Mouse (Mus musculus) neural tube, embryonic 13.5 days (tissue): ENCODE data around the gene Sh3bp4. TPM values are rescaled to one million over a fixed set of nuclear protein-coding genes. Genes with fewer than 3 reads are reported as not detected.
A peak's percentile ranks its signal among the peaks of the same experiment; 100 is the strongest.

Experiments used
- ATAC-seq: fragments of 200-750 bp; cut with Nextera tagmentation; 2 replicates; pipeline ENCODE4 v1.8.0; 2017; ENCODE audit warnings: low read depth, mild to moderate bottlenecking, moderate TSS enrichment, moderate library complexity
- H3K27ac ChIP-seq: fragments of 300-500 bp; sonication (generic); replicated peaks from 2 replicates; pipeline ENCODE4 v1.5.1; 2015; ENCODE audit warnings: moderate library complexity, mild to moderate bottlenecking, inconsistent platforms
- H3K27me3 ChIP-seq: fragments of 300-500 bp; sonication (generic); 2 replicates; pipeline ENCODE4 v1.6.1; 2015; ENCODE audit warnings: mild to moderate bottlenecking, inconsistent platforms
- H3K36me3 ChIP-seq: fragments of 300-500 bp; sonication (generic); 2 replicates; pipeline ENCODE4 v1.6.1; 2015; ENCODE audit warnings: mild to moderate bottlenecking, inconsistent platforms
- H3K4me1 ChIP-seq: fragments of 300-500 bp; sonication (generic); replicated peaks from 2 replicates; pipeline ENCODE4 v1.6.1; 2015; ENCODE audit warnings: inconsistent platforms
- H3K4me2 ChIP-seq: fragments of 300-500 bp; sonication (generic); 2 replicates; pipeline ENCODE4 v1.6.1; 2015; ENCODE audit warnings: inconsistent platforms, mild to moderate bottlenecking, moderate library complexity
- H3K4me3 ChIP-seq: fragments of 300-500 bp; sonication (generic); 2 replicates; pipeline ENCODE4 v1.5.1; 2015; ENCODE audit warnings: mild to moderate bottlenecking, inconsistent platforms
- H3K9ac ChIP-seq: fragments of 300-500 bp; sonication (generic); 2 replicates; pipeline ENCODE4 v1.6.1; 2015; ENCODE audit warnings: moderate library complexity, mild to moderate bottlenecking, inconsistent platforms
- H3K9me3 ChIP-seq: fragments of 300-500 bp; sonication (generic); 2 replicates; pipeline ENCODE4 v1.6.1; 2016; ENCODE audit warnings: inconsistent platforms
- WGBS: fragments of 180-500 bp; shearing (Covaris S2); methylation state at CpG from one replicate; pipeline ENCODE4 v1.1.7; 2015; 5-methylcytosine and 5-hydroxymethylcytosine counted together
- polyA plus RNA-seq: library from polyadenylated mRNA; unstranded; fragments of >200 nt; fragmentation: Nextera tagmentation; extraction: Ambion mirVana; gene quantifications from 2 replicates; pipeline ENCODE4 v1.2.1, GENCODE M21; 2015

Sh3bp4 gene
- polyA plus RNA-seq, 1 experiment from 2014 or later = 23.3 TPM

- Histone ChIP-seq H3K4me2 (no peak overlapping the region), H3K27ac (no peak overlapping the region), H3K36me3 (no peaks in the 10 kb centered on the region), H3K4me3 (no peak overlapping the region), H3K9me3 (no peaks in the 10 kb centered on the region), H3K4me1 (no peaks in the 10 kb centered on the region), H3K9ac (no peak overlapping the region), H3K27me3 (no peaks in the 10 kb centered on the region)
- WGBS = 51% methylated on average over 12 of the region's 12 CpGs
- peak; percentile 87 for ATAC-seq
Observed at GRCm38 (mm10) chr1:89195827-89196712, 125.9 kb downstream of the Sh3bp4 start.
